Mouse (Mus musculus) spleen, postnatal 4 days (tissue): ENCODE measurements around the gene Il5.
A peak's percentile ranks its signal among the peaks of the same experiment; 100 is the strongest.

ENCODE experiments used
- DNase-seq, 2 experiments: peaks; one replicate each; pipeline ENCODE4 v3.0.0; 2022; ENCODE audit warnings: low spot score in 2 of 2

The Il5 gene

DNA sequence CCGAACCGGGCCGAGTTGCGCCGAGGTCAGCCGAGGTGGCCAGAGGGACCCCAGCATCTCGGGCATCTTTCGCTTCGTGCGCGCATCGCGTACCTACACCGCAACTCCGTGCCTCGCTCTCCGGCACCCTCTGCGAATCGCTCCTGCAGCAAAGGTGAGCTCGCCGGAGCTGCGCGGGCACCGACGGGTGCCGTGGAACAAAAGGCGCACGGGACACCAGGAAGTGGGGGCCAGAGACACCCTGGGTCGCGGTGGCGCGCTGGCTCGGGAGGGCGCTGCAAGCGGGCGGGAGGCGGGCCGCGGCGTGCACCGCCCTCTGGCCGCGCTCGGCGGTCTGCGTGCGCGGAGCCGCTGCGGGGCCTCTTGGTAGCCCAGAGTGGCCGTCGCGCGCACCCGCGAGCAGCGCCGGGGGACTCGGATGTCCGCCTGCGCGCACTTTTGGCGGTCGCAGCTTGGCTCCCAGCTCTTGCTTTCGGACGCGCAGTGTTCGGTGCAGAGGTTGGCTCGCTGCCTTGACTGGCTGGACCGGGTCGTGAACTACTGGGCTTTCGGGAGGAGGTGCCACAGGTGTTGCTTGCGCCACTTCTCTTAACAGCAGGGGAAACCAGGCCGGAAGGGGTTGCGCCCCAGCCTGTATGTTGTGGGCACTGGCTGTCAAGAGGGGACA lies 49.7 kb downstream of the Il5 start:
- peak; percentile 67 to 84 for DNase-seq

GRCm38 (mm10) chr11:53771001-53771744 lies 50.6 kb downstream of the Il5 start:
- no peak for DNase-seq

DNA sequence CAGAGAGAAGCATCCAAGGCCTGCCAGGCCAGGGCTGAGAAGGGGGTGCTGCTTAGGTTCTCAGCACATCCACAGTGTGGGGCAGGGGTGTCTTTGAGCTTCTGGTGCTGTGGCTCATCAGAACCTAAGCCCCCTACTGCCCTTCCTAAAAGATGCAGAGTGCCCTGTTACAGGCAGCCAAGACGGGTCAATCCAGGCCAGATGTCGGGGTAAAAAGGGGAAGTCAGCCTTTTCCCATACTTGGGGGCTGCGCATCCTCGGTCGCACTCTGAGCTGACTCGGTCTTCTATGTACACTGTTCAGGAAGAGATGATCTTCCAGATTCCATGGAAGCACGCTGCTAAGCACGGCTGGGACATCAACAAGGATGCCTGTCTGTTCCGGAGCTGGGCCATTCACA lies 51.9 kb downstream of the Il5 start:
- no peak for DNase-seq

GRCm38 (mm10) chr11:53773087-53773486 lies 52.5 kb downstream of the Il5 start, which contains the start of gene Gm17334:
Gene Gm17334 (minus strand): TSS chr11:53773187.
- no peak for DNase-seq

DNA sequence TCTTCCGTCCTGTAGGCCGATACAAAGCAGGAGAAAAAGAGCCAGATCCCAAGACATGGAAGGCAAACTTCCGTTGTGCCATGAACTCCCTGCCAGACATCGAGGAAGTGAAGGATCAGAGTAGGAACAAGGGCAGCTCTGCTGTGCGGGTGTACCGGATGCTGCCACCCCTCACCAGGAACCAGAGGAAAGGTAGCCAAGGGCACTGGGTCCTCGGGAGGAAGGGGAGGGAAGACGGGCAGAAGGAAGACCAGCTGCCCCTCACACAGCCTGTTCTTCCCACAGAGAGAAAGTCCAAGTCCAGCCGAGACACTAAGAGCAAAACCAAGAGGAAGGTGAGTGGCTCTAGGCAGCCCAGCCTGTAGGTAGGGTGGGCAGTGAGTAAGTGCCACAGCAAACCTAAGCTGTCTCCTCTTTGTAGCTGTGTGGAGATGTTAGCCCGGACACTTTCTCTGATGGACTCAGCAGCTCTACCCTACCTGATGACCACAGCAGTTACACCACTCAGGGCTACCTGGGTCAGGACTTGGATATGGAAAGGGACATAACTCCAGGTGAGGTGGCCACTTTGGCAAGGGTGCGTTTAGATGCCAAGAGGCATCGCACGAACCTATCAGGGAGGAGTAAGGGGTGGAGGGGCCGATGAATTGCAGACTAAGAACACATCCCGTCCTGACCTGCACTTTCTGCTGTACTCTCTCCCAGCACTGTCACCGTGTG lies 53.2 kb downstream of the Il5 start:
- no peak for DNase-seq
